Mouse (Mus musculus) midbrain, embryonic 11.5 days (tissue): ENCODE measurements around the gene Pigk. TPM values are rescaled to one million over a fixed set of nuclear protein-coding genes. Genes with fewer than 3 reads are reported as not detected.

Experiments used
- ATAC-seq: fragments of 200-750 bp; cut with Nextera tagmentation; 2 replicates; pipeline ENCODE4 v1.8.0; 2017; ENCODE audit warnings: moderate TSS enrichment, moderate library complexity; ENCODE audit not compliant: low FRiP score
- DNase-seq: peaks from one replicate; pipeline ENCODE4 v3.0.0; 2015; ENCODE audit warnings: low spot score; ENCODE audit errors: missing footprints
- H3K27ac ChIP-seq: fragments of 300-500 bp; sonication (generic); 2 replicates; pipeline ENCODE4 v1.5.1; 2014; ENCODE audit warnings: low read depth, low read length
- H3K27me3 ChIP-seq: fragments of 300-500 bp; sonication (generic); 2 replicates; pipeline ENCODE4 v1.6.1; 2014; ENCODE audit warnings: mild to moderate bottlenecking, low read length, moderate library complexity, mixed read lengths; ENCODE audit not compliant: control insufficient read depth, insufficient read depth
- H3K36me3 ChIP-seq: fragments of 300-500 bp; sonication (generic); 2 replicates; pipeline ENCODE4 v1.6.1; 2014; ENCODE audit warnings: mild to moderate bottlenecking, low read length, moderate library complexity, mixed read lengths; ENCODE audit not compliant: control insufficient read depth, insufficient read depth
- H3K4me1 ChIP-seq: fragments of 300-500 bp; sonication (generic); 2 replicates; pipeline ENCODE4 v1.6.1; 2014; ENCODE audit warnings: low read length; ENCODE audit not compliant: control insufficient read depth, insufficient read depth
- H3K4me2 ChIP-seq: fragments of 300-500 bp; sonication (generic); 2 replicates; pipeline ENCODE4 v1.6.1; 2014; ENCODE audit warnings: mild to moderate bottlenecking, moderate library complexity
- H3K4me3 ChIP-seq: fragments of 300-500 bp; sonication (generic); 2 replicates; pipeline ENCODE4 v1.5.1; 2014; ENCODE audit warnings: low read depth, low read length
- H3K9ac ChIP-seq: fragments of 300-500 bp; sonication (generic); 2 replicates; pipeline ENCODE4 v1.6.1; 2014; ENCODE audit warnings: low read length
- H3K9me3 ChIP-seq: fragments of 300-500 bp; sonication (generic); 2 replicates; pipeline ENCODE4 v1.6.1; 2016; ENCODE audit warnings: low read length; ENCODE audit not compliant: control insufficient read depth
- WGBS: fragments of 180-500 bp; shearing (Covaris S2); extraction: QIAGEN DNeasy Blood & Tissue Kit; methylation state at CpG from one replicate; pipeline ENCODE4 v1.1.7; 2014; 5-methylcytosine and 5-hydroxymethylcytosine counted together
- polyA plus RNA-seq: library from polyadenylated mRNA; unstranded; fragments of >200 nt; fragmentation: Nextera tagmentation; extraction: Ambion mirVana; gene quantifications from 2 replicates; pipeline ENCODE4 v1.2.1, GENCODE M21; 2014

The Pigk gene
- polyA plus RNA-seq, 1 experiment from 2014 or later, result 40.5 TPM

DNA sequence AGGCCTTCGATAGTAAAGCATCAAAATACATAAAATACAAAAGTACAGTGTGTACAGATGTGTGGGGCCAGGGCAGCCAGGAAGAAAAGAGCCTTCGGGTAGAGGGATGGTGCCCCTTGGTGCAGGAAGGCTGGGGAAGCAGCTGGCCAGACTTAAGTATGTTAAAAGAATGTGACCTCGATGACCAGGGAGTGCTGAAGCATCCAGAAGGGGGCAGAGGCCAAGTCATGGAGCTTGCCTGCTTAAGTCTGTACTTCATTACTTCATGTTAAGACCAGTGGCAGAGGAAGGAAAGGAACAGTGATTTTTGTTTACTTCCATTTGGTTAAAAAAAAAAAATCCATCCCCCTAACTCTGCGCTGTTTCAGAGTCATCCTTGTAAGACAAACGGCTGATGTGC, 284.2 kb downstream of the Pigk start:
- H3K4me1 ChIP-seq, result no peaks in the 10 kb centered on the region; the same call in 1 of the 2 replicates
- no peaks in the 10 kb centered on the region for H3K36me3 ChIP-seq
- no peak overlapping the region for H3K4me2 ChIP-seq
- 46% methylated on average over 5 of the region's 5 CpGs for WGBS
- H3K9ac ChIP-seq, result no peak overlapping the region
- no peak overlapping the region for H3K4me3 ChIP-seq
- no peaks in the 10 kb centered on the region for H3K27me3 ChIP-seq
- ATAC-seq, result no peak
- no peaks in the 10 kb centered on the region for H3K9me3 ChIP-seq
- no peak overlapping the region for H3K27ac ChIP-seq
- peak; percentile 83 for DNase-seq

DNA sequence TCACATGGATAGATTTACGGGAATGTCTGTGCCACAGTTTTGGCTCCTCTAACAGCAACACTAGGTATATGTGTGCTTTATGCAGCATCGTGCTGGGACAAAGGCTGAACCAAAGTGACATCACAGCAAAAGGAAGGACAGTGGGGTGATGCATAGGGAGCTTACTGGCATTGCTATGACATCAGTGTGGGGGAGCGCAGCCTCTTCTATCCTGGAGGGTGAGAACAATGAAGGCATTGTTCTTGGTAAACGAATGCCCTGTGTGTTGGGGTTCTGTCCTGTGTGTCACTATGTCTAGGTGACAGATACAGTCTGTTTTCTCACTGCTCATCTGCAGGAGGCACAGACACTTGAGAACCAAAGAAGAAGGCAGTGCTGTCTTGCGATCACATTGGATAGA, 285.0 kb downstream of the Pigk start:
- H3K9ac ChIP-seq, result no peak overlapping the region
- H3K27ac ChIP-seq, result no peak overlapping the region
- H3K9me3 ChIP-seq, result no peaks in the 10 kb centered on the region
- H3K27me3 ChIP-seq, result no peaks in the 10 kb centered on the region
- ATAC-seq (no peak; the same call in 1 of the 2 replicates), DNase-seq (peak; percentile 77)
- no peaks in the 10 kb centered on the region for H3K36me3 ChIP-seq
- H3K4me3 ChIP-seq, result no peak overlapping the region
- H3K4me2 ChIP-seq, result no peak overlapping the region
- no peaks in the 10 kb centered on the region; the same call in 1 of the 2 replicates for H3K4me1 ChIP-seq
- 67% methylated on average over 5 of the region's 5 CpGs for WGBS

DNA sequence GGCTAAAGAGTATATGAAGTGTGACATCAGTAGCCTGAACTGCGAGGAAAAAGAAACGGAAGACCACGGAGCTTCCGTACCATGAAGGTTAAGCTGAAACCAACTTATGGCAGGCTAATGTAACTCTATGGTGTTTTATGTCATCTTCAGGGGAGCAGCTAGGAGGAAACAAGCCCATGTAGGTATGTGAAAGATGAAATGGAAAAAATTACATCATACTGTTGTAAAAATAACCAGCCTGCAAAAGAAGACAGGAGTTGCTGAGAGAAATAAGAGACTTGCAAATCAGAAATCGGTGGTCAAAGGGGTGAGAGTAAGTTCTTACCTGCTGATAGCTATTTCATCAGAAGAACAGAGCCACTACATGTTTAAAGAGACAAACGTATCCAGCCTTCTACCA, 293.0 kb downstream of the Pigk start:
- Histone ChIP-seq H3K9ac (no peak overlapping the region), H3K4me1 (no peaks in the 10 kb centered on the region), H3K27ac (no peak overlapping the region), H3K36me3 (no peaks in the 10 kb centered on the region), H3K4me3 (no peak overlapping the region), H3K9me3 (no peaks in the 10 kb centered on the region), H3K4me2 (no peak overlapping the region), H3K27me3 (no peaks in the 10 kb centered on the region)
- 94% methylated on average over 6 of the region's 6 CpGs for WGBS
- DNase-seq, result peak; percentile 44
- no peak for ATAC-seq

DNA sequence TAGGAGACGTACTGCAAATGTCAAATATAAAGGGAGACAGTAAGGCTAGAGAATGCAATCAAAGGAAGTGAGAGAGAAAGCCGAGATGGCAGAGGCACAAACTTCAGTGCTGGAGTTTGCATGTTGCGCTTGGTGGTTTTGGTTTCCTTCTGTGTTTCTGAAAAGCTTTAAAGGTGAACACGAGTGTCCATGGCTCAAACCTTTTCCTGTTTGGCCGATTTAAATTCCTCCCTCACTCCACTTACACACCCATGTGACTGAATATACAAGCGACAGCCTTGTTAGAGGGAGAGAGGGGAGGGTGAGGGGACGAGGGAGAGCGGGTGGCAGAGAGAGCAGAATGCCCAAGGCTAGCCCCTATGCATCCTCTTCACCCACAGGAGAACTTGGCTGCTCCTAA, 302.5 kb downstream of the Pigk start:
- Histone ChIP-seq H3K4me3 (no peak overlapping the region), H3K4me1 (no peaks in the 10 kb centered on the region), H3K27me3 (no peaks in the 10 kb centered on the region), H3K4me2 (no peak overlapping the region), H3K9ac (no peak overlapping the region), H3K9me3 (no peaks in the 10 kb centered on the region), H3K27ac (no peak overlapping the region), H3K36me3 (no peaks in the 10 kb centered on the region)
- no peak for ATAC-seq
- 77% methylated on average over 8 of the region's 8 CpGs for WGBS
- no peak for DNase-seq

DNA sequence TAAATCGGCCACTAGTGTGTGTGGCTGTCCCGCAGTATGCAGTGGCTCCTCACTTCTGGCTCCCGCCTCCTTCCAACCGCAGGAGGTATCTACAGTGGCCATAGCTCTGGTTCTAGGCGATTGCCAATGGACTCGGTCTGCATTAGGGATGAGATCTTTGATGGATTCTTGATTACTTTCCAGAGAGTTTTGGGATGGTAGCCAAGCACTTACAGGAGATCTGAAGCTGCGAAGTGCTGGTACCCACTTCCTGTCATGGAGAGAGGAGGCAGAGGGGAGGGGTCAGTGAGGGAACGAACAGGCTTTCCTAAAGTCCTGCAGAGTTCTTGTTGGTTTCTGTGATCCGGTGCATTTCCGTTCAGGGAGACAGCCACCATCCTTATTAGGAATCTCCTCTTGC, 304.2 kb downstream of the Pigk start:
- WGBS, result 83% methylated on average over 10 of the region's 10 CpGs

DNA sequence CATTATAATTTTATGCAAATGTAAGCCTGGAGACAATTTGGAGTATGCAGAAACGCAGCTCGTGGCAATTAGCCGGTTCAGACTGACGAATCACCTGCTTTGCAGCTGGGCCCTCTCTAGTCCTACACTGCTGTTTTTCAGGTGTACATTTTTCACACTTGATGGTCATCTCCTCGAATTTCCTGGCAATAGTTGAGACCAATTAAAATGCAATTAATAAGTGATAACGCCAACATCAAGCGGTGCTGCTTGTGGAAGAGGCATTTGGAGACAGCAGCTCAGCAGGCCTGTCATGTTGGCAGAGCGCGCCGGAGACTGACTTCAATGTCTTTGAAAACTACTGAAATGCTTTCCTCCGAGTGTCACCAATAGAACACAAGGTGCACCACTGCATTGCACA, 310.1 kb downstream of the Pigk start:
- H3K9me3 ChIP-seq, result no peaks in the 10 kb centered on the region
- ATAC-seq, result no peak
- H3K4me3 ChIP-seq, result no peak overlapping the region
- H3K27me3 ChIP-seq, result no peaks in the 10 kb centered on the region
- no peak overlapping the region for H3K4me2 ChIP-seq
- DNase-seq, result no peak
- H3K4me1 ChIP-seq, result no peaks in the 10 kb centered on the region
- WGBS, result 93% methylated on average over 11 of the region's 11 CpGs
- H3K36me3 ChIP-seq, result no peaks in the 10 kb centered on the region
- H3K27ac ChIP-seq, result no peak overlapping the region
- H3K9ac ChIP-seq, result no peak overlapping the region

More for the DNA sequence above, 304.2 kb downstream of the Pigk start:
- DNase-seq, result no peak
- no peaks in the 10 kb centered on the region for H3K27me3 ChIP-seq
- H3K9me3 ChIP-seq, result no peaks in the 10 kb centered on the region
- no peak overlapping the region for H3K9ac ChIP-seq
- no peaks in the 10 kb centered on the region for H3K36me3 ChIP-seq
- no peak overlapping the region for H3K4me2 ChIP-seq
- no peak overlapping the region for H3K27ac ChIP-seq
- no peak overlapping the region for H3K4me3 ChIP-seq
- no peak for ATAC-seq
- H3K4me1 ChIP-seq, result no peaks in the 10 kb centered on the region

Other genes starting within 250 kb of the Pigk start
- 0.33 and 0.70 TPM in 2 replicates for gene Ak5, start 45.7 kb upstream of the Pigk start, polyA plus RNA-seq